Mouse (Mus musculus) C3H10T1/2 (cell line): Measurements from ENCODE around the gene Vmn1r4. TPM values are rescaled to one million over a fixed set of nuclear protein-coding genes. Genes with fewer than 3 reads are reported as not detected.

Experiments
- polyA plus RNA-seq, 2 experiments: library from polyadenylated mRNA; unstranded; fragments of >200 nt; fragmentation: generic; extraction: Trizol; gene quantifications; one replicate each; pipeline ENCODE4 v1.2.1; 2012; ENCODE audit warnings: missing spikeins in 2 of 2

The Vmn1r4 gene
- under 1 TPM; 0.01 to 0.24 TPM for polyA plus RNA-seq

GRCm38 (mm10) chr6:56923726-56924707, at the start of gene Vmn1r4, which contains the start of gene Nt5c3:
Gene Vmn1r4, plus strand, starts transcription at chr6:56924015.
Gene Nt5c3, minus strand, starts transcription at chr6:56923932.

GRCm38 (mm10) chr6:56969973-56970372, 46.2 kb downstream of the Vmn1r4 start, which contains the start of gene Vmn1r5:
Gene Vmn1r5, plus strand, starts transcription at chr6:56970273.

GRCm38 (mm10) chr6:56996943-56997342, 73.1 kb downstream of the Vmn1r4 start, which contains the start of gene Vmn1r6:
Gene Vmn1r6, plus strand, starts transcription at chr6:56997243.

Other genes with a start within 250 kb of the Vmn1r4 start
- 10 to 100 TPM; 27.8 to 28.8 TPM for gene Lsm5, start 219.3 kb upstream of the Vmn1r4 start, polyA plus RNA-seq
- 1 to 10 TPM in 1 of 2 experiments, under 1 TPM in 1; 0.08 to 1.7 TPM for gene Avl9, start 209.1 kb upstream of the Vmn1r4 start, polyA plus RNA-seq
- 1 to 10 TPM in 1 of 2 experiments, under 1 TPM in 1; 0.95 to 7.2 TPM for gene Kbtbd2, start 126.2 kb upstream of the Vmn1r4 start, polyA plus RNA-seq
- gene Fkbp9, start 92.0 kb upstream of the Vmn1r4 start, polyA plus RNA-seq = 100 to 1,000 TPM in 1 of 2 experiments, 10 to 100 TPM in 1; 22.1 to 235 TPM
- 10 to 100 TPM in 1 of 2 experiments, 1 to 10 TPM in 1; 1.4 to 10.6 TPM for gene Nt5c3, start 83 bp upstream of the Vmn1r4 start, polyA plus RNA-seq
- gene Vmn1r5, start 46.3 kb downstream of the Vmn1r4 start, polyA plus RNA-seq = not detected
- gene Vmn1r6, start 73.2 kb downstream of the Vmn1r4 start, polyA plus RNA-seq = not detected
- gene Vmn1r7, start 101.3 kb downstream of the Vmn1r4 start, polyA plus RNA-seq = not detected
- gene Vmn1r8, start 108.3 kb downstream of the Vmn1r4 start, polyA plus RNA-seq = not detected
- not detected for gene Vmn1r9, start 142.8 kb downstream of the Vmn1r4 start, polyA plus RNA-seq
- gene Vmn1r10, start 185.4 kb downstream of the Vmn1r4 start, polyA plus RNA-seq = not detected
- gene Vmn1r11, start 209.4 kb downstream of the Vmn1r4 start, polyA plus RNA-seq = not detected
- not detected for gene Vmn1r12, start 232.9 kb downstream of the Vmn1r4 start, polyA plus RNA-seq